Mouse (Mus musculus): ENCODE data around the gene Gh.

DNA sequence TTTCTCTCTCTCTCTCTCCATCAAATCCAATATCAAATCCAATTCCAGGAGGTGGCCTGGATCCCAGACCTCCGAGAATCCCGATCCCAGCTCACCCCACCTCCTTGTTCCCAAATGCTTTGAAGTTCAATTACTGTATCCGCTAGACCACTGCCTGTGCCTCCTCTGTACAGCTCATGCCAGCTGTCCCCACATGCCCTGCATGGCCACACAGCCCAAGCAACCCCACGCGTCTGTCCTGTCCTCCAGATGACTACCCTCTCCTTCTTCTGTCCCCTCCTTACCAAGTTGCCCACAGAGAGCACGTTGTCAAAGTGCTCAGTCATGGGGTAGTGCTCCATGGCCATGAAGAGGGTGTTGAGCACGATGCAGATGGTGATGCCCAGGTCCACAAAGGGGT lies 37.2 kb upstream of the Gh start:
- TF ChIP-seq GATA1 (IDR thresholded peaks at IDR 0.05; ENCODE audit: borderline replicate concordance, low read length) (no peak), FLI1 (IDR thresholded peaks at IDR 0.05; ENCODE audit: low read length) (no peak)

Data from megakaryocyte, embryonic 14.5 days (primary cell).